Mouse (Mus musculus) cerebellum, postnatal 25 days (tissue): ENCODE measurements around the gene Eif4enif1.

Source experiments
- DNase-seq, 2 experiments: peaks; one replicate each; pipeline ENCODE4 v3.0.0; 2021; ENCODE audit warnings: mixed read lengths in 2 of 2

The Eif4enif1 gene

GRCm38 (mm10) chr11:3278351-3278750 is 76.2 kb downstream of the Eif4enif1 start:
- DNase-seq = no peak

GRCm38 (mm10) chr11:3279729-3280128 is 77.5 kb downstream of the Eif4enif1 start:
- DNase-seq = no peak

GRCm38 (mm10) chr11:3282887-3283286 is 80.7 kb downstream of the Eif4enif1 start:
- DNase-seq = no peak

- DNase-seq = no peak
Measured at GRCm38 (mm10) chr11:3283645-3284044, 81.5 kb downstream of the Eif4enif1 start.

- no peak for DNase-seq
Measured at GRCm38 (mm10) chr11:3285940-3286339, 83.7 kb downstream of the Eif4enif1 start.

GRCm38 (mm10) chr11:3287131-3287530 is 84.9 kb downstream of the Eif4enif1 start:
- peak; percentile 61 to 73 for DNase-seq

GRCm38 (mm10) chr11:3287921-3288320 is 85.7 kb downstream of the Eif4enif1 start:
- no peak for DNase-seq

- peak; percentile 75 to 78 for DNase-seq
Measured at GRCm38 (mm10) chr11:3288521-3289301, 86.5 kb downstream of the Eif4enif1 start, which contains the start of gene Patz1. Patz1 (plus strand) TSS chr11:3288874.

- peak in 1 of 2 experiments; percentile 89 for DNase-seq
Measured at GRCm38 (mm10) chr11:3289302-3289802, 87.2 kb downstream of the Eif4enif1 start.

GRCm38 (mm10) chr11:3289803-3290639 is 87.8 kb downstream of the Eif4enif1 start:
- peak; percentile 90 to 91 for DNase-seq

GRCm38 (mm10) chr11:3290640-3291310 is 88.6 kb downstream of the Eif4enif1 start:
- DNase-seq = peak; percentile 68 to 70

- DNase-seq = peak in 1 of 2 experiments; percentile 69
Measured at GRCm38 (mm10) chr11:3291311-3292061, 89.3 kb downstream of the Eif4enif1 start.

- no peak for DNase-seq
Measured at GRCm38 (mm10) chr11:3292062-3292421, 89.8 kb downstream of the Eif4enif1 start.

GRCm38 (mm10) chr11:3292711-3293249 is 90.6 kb downstream of the Eif4enif1 start:
- DNase-seq = peak in 1 of 2 experiments; percentile 39

- no peak for DNase-seq
Measured at GRCm38 (mm10) chr11:3293361-3293760, 91.2 kb downstream of the Eif4enif1 start.
